Mouse (Mus musculus) thymus, adult 2 months (tissue): ENCODE measurements around the gene Nt5dc2. TPM values are rescaled to one million over a fixed set of nuclear protein-coding genes. Genes with fewer than 3 reads are reported as not detected.

Source experiments
- DNase-seq: peaks from one replicate; pipeline ENCODE4 v3.0.0; 2021
- H3K27ac ChIP-seq: fragments of 200-500 bp; 2 replicates; pipeline ENCODE4 v1.5.1; 2012; ENCODE audit warnings: low read length, control low read depth; ENCODE audit not compliant: control insufficient read depth, insufficient read depth
- H3K27me3 ChIP-seq: fragments of 200-500 bp; 2 replicates; pipeline ENCODE4 v1.6.1; 2012; ENCODE audit warnings: mild to moderate bottlenecking, low read length, moderate library complexity, mixed read lengths; ENCODE audit not compliant: control insufficient read depth, insufficient read depth
- H3K36me3 ChIP-seq: fragments of 200-500 bp; 2 replicates; pipeline ENCODE4 v1.6.1; 2012; ENCODE audit warnings: mild to moderate bottlenecking, low read length, moderate library complexity; ENCODE audit not compliant: control insufficient read depth, insufficient read depth
- H3K4me1 ChIP-seq: fragments of 200-500 bp; replicated peaks from 2 replicates; pipeline ENCODE4 v1.6.1; 2012; ENCODE audit warnings: low read length; ENCODE audit not compliant: control insufficient read depth, insufficient read depth
- H3K4me3 ChIP-seq: fragments of 200-500 bp; 2 replicates; pipeline ENCODE4 v1.5.1; 2012; ENCODE audit warnings: mild to moderate bottlenecking, low read length, control low read depth, moderate library complexity; ENCODE audit not compliant: control insufficient read depth, insufficient read depth
- CTCF ChIP-seq: fragments of 200-500 bp; IDR thresholded peaks from 2 replicates; pipeline ENCODE4 v1.5.1; 2012; ENCODE audit warnings: mild to moderate bottlenecking, control low read depth, low read length, moderate library complexity, borderline replicate concordance; ENCODE audit not compliant: control insufficient read depth, poor library complexity, insufficient read depth; ENCODE audit errors: extremely low read depth
- POLR2A ChIP-seq: fragments of 200-500 bp; IDR thresholded peaks from 2 replicates; pipeline ENCODE4 v1.6.1; 2012; ENCODE audit warnings: mild to moderate bottlenecking, low read length, control low read depth, moderate library complexity; ENCODE audit not compliant: control insufficient read depth, poor library complexity, insufficient read depth; ENCODE audit errors: extremely low read depth
- WGBS: fragments of 180-500 bp; shearing (Covaris S2); methylation state at CpG from one replicate; pipeline ENCODE4 v1.1.7; 2018; 5-methylcytosine and 5-hydroxymethylcytosine counted together
- polyA plus RNA-seq: library from polyadenylated mRNA; depleted of rRNA; stranded (reverse); fragments of >200 nt; gene quantifications from 2 replicates; pipeline ENCODE4 v1.2.3, GENCODE M21; 2012

Nt5dc2 gene
- polyA plus RNA-seq, 1 experiment, result 220 TPM

DNA sequence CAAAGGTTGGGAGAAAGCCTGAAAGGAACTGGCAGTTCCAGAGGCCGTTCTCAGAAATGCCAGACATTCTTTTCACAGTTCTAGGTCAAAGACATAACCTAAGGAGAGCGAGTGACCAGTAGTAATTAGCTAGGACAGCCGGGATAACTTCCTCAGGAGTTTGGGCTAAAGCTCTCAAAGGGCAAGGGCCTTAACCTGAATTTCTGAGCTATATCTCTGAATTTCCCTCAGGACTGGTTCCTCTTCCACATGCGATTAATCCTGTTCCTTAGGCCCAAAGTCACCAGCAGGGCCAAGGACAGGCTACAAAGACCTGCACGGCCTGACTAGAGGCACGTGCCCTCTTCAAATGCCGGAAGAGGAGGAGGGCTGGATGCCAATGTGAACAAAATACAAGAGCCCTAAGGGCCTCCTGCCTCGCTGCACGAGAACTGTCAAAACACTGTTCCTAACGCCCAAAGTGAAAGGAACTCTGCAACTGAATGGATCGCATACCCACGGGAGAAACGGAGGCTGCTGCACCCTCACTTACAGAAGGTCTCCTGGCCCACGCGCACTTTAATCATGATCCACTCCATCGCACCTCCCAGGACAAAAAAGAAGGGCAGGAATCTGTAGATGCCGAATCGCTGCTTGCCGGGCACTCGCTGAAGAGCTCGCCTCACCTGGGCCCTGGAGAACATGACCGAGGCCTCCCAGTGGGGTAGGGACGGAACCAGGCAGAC lies 2.6 kb upstream of the Nt5dc2 start:
- TF ChIP-seq POLR2A, result no peak
- TF ChIP-seq CTCF, result no peak
- peak overlapping the region; percentile 77 for H3K4me3 ChIP-seq
- H3K27ac ChIP-seq, result peak overlapping the region; percentile 42
- 2% methylated on average over 23 of the region's 23 CpGs for WGBS
- H3K36me3 ChIP-seq, result 0 out of 2 replicates have a peak, but pooled peaks cover 2% of the 10 kb centered on the region
- peaks cover 14% of the 10 kb centered on the region for H3K4me1 ChIP-seq
- H3K27me3 ChIP-seq, result no peaks in the 10 kb centered on the region
- DNase-seq, result peak; percentile 57

DNA sequence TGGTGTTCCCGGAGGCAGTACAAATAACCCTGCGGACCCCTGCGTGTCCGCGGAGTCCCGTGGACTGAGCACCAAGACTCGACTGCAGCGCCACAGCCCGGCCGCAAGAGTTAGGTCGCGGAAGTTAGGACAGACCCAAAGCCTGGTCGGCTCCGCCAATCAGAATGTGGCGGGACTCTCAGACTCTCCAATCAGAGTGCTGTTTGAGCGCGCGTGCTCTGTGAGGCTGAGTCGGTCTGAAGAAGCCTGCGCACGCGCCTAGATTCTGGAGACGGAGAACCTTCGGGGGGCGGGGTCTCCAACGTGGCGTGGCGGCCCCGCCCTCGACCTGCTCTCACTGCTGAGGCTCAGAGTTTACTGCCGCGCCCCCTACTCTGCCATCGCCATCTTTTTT lies 2.0 kb upstream of the Nt5dc2 start, which contains the start of gene Smim4:
Gene Smim4, minus strand, starts transcription at position 131 of the 394 bp plus-strand sequence.
- WGBS, result under 1% methylated on average over 33 of the region's 33 CpGs
- Histone ChIP-seq H3K27ac (peak within 1 kb of the TSS; percentile 42), H3K36me3 (no peaks in the 10 kb centered on the region), H3K4me1 (peaks cover 14% of the 10 kb centered on the region), H3K4me3 (peak within 1 kb of the TSS; percentile 77), H3K27me3 (no peaks in the 10 kb centered on the region)
- DNase-seq, result peak; percentile 98
- TF ChIP-seq CTCF (peak; percentile 77; the same call in 1 of the 2 replicates), POLR2A (peak; percentile 86)

DNA sequence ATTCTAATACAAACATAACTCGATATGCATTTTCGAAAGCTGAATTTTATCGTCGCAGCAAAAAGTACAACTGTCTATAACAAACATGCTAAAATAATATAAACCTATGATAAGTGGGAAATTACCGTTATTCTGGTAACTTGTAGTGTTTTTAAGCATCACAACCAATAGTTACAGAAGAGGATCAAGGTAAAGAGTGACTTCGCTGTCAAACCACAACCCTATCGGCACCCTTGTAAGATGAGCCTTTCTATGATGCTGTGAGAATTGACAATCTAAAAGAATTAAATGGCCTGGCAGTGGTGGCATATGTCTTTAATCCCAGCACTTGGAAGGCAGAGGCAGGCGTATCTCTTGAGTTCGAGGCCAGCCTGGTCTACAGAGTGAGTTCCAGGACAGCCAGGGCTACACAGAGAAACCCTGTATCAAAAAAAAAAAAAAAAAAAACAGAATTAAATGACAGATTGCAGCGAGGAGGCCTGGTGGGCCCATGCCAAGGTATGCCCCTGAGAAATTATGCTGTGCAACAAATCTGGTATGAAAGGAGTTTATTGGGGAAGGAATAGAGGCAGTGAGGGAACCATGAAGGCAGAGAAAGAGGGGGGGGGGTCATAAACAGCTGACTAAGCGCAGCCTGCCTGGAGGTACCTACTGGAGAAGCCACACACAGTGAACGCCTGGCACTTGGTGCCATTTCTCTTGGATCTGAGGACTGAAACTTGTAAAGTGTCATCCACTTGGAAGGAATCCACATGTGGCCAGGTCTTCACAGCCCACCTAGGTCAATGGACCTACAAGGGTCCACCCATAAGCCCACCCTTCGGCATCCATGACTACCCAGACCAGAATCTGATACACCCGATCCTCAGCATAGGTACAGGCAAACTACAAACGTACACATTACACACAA lies 1.3 kb upstream of the Nt5dc2 start:
- WGBS, result 63% methylated on average over 15 of the region's 15 CpGs
- no peak for DNase-seq
- H3K36me3 ChIP-seq, result no peaks in the 10 kb centered on the region
- peaks cover 14% of the 10 kb centered on the region for H3K4me1 ChIP-seq
- TF ChIP-seq CTCF (no peak), POLR2A (no peak)
- H3K4me3 ChIP-seq, result no peak overlapping the region
- H3K27me3 ChIP-seq, result no peaks in the 10 kb centered on the region
- H3K27ac ChIP-seq, result no peak overlapping the region

DNA sequence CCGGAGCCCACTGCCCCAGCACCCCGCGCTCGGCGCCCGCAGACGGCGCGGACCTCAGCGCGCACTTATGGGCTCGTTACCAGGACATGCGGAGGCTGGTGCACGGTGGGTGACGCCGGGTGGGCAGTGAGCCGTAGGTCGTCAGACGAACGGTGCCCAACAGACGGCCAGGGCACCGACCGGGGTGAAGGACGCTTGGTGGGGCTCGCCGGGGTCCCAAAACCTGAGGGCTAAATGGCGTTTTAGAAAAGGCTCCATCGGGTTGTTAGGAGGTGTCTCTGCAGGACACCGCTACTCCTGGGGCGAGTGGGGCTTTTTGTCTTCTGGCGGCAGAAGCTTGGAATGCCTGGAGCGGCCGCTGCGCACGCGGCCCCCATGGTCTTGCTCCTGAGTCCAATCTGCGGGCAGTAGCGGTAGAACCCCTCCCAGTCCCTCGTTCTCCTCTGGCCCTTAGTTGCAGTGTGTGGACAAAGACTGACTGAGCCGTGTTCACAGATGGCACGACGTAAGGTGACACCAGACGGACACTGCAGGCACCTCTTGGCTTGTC lies 494 bp downstream of the Nt5dc2 start:
- peak; percentile 40 for DNase-seq
- no peaks in the 10 kb centered on the region; the same call in 1 of the 2 replicates for H3K36me3 ChIP-seq
- H3K27ac ChIP-seq, result no peak overlapping the region
- TF ChIP-seq CTCF, result no peak
- no peak for TF ChIP-seq POLR2A
- peaks cover 10% of the 10 kb centered on the region for H3K4me1 ChIP-seq
- H3K27me3 ChIP-seq, result no peaks in the 10 kb centered on the region
- H3K4me3 ChIP-seq, result peak overlapping the region; percentile 52
- 4% methylated on average over 32 of the region's 43 CpGs for WGBS

DNA sequence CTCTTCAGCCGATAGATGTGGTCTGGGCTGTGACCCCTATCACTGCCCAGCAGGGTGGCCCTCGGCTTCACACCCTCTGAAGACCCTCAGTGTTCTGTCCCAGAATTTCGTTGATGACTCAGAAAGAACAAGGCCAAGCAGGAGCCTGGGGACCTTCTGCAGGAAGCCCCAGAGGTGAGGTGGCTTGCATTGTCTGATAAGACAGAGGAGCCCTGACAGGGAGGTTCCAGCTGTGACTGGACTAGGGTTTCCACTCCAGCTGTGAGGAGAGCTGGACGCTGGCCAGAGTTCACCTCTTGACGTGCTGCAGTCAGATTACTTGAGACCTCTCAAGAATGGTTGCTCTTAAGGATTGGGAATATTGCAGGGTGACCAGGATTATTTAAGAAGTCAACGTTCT lies 1.2 kb downstream of the Nt5dc2 start:
- Histone ChIP-seq H3K27ac (no peak overlapping the region), H3K4me1 (peaks cover 7% of the 10 kb centered on the region), H3K36me3 (no peaks in the 10 kb centered on the region; the same call in 1 of the 2 replicates), H3K4me3 (no peak overlapping the region), H3K27me3 (no peaks in the 10 kb centered on the region)
- WGBS, result 68% methylated on average over 6 of the region's 6 CpGs
- DNase-seq, result no peak
- TF ChIP-seq CTCF (no peak), POLR2A (no peak)

DNA sequence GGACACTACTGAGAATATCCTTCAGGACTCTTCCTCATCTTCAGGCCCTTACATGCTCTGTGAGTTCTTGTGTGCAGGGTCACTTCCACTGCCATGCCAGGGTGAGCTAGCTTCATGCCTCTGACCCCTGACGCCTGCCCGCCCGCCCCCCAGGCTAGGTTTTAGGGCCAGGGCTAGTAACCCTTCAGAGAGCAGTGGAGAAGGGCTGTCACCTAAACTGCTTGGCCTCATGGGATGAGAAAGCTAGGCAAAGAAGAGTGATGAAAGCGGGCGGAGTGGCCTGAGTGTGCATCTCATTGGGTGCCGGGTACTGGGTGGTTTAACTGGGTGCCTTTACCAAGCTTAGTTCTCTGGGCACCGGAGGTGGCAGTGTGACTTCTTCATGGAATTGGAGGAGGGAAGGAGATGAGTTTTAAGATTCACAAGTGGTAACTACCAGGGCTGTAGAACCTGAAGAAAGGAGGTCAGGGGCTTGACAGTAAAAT lies 1.7 kb downstream of the Nt5dc2 start:
- no peak overlapping the region for H3K4me3 ChIP-seq
- H3K27me3 ChIP-seq, result no peaks in the 10 kb centered on the region
- H3K36me3 ChIP-seq, result no peaks in the 10 kb centered on the region; the same call in 1 of the 2 replicates
- no peak overlapping the region for H3K27ac ChIP-seq
- WGBS, result 98% methylated on average over 7 of the region's 7 CpGs
- TF ChIP-seq CTCF (no peak), POLR2A (no peak)
- H3K4me1 ChIP-seq, result peaks cover 7% of the 10 kb centered on the region
- no peak for DNase-seq
